Mouse (Mus musculus) liver, embryonic 11.5 days (tissue): ENCODE results near the gene Sap30bp. TPM values are rescaled to one million over a fixed set of nuclear protein-coding genes. Genes with fewer than 3 reads are reported as not detected.
A peak's percentile ranks its signal among the peaks of the same experiment; 100 is the strongest.

Source experiments
- ATAC-seq: fragments of 200-750 bp; cut with Nextera tagmentation; replicated peaks from 2 replicates; pipeline ENCODE4 v1.8.0; 2017; ENCODE audit warnings: moderate number of reproducible peaks, mild to moderate bottlenecking, moderate TSS enrichment, moderate library complexity; ENCODE audit not compliant: low FRiP score
- DNase-seq: peaks from one replicate; pipeline ENCODE4 v3.0.0-alpha.2; 2017; ENCODE audit warnings: low spot score
- H3K27ac ChIP-seq: fragments of 300-500 bp; sonication (generic); 2 replicates; pipeline ENCODE4 v1.5.1; 2014; ENCODE audit warnings: mild to moderate bottlenecking, low read depth, low read length, control low read depth
- H3K27me3 ChIP-seq: fragments of 300-500 bp; sonication (generic); replicated peaks from 2 replicates; pipeline ENCODE4 v1.6.1; 2014; ENCODE audit warnings: low read length, mixed read lengths; ENCODE audit not compliant: control insufficient read depth, insufficient read depth
- H3K36me3 ChIP-seq: fragments of 300-500 bp; sonication (generic); 2 replicates; pipeline ENCODE4 v1.6.1; 2014; ENCODE audit warnings: mild to moderate bottlenecking, low read length, moderate library complexity, mixed read lengths; ENCODE audit not compliant: control insufficient read depth, insufficient read depth
- H3K4me1 ChIP-seq: fragments of 300-500 bp; sonication (generic); replicated peaks from 2 replicates; pipeline ENCODE4 v1.6.1; 2014; ENCODE audit warnings: low read length, mixed read lengths; ENCODE audit not compliant: control insufficient read depth, insufficient read depth
- H3K4me2 ChIP-seq: fragments of 300-500 bp; sonication (generic); 2 replicates; pipeline ENCODE4 v1.6.1; 2014; ENCODE audit warnings: mild to moderate bottlenecking, control low read depth, moderate library complexity
- H3K4me3 ChIP-seq: fragments of 300-500 bp; sonication (generic); 2 replicates; pipeline ENCODE4 v1.5.1; 2014; ENCODE audit warnings: low read depth, low read length, control low read depth
- H3K9ac ChIP-seq: fragments of 300-500 bp; sonication (generic); 2 replicates; pipeline ENCODE4 v1.6.1; 2014; ENCODE audit warnings: low read depth, low read length, control low read depth
- H3K9me3 ChIP-seq: fragments of 300-500 bp; sonication (generic); 2 replicates; pipeline ENCODE4 v1.6.1; 2016; ENCODE audit warnings: low read length, inconsistent platforms, mixed read lengths; ENCODE audit not compliant: control insufficient read depth
- WGBS: fragments of 180-500 bp; shearing (Covaris S2); extraction: QIAGEN DNeasy Blood & Tissue Kit; methylation state at CpG from one replicate; pipeline ENCODE4 v1.1.7; 2014; 5-methylcytosine and 5-hydroxymethylcytosine counted together
- polyA plus RNA-seq: library from polyadenylated mRNA; unstranded; fragments of >200 nt; fragmentation: Nextera tagmentation; extraction: Ambion mirVana; gene quantifications from 2 replicates; pipeline ENCODE4 v1.2.1, GENCODE M21; 2014

The Sap30bp gene
- polyA plus RNA-seq, 1 experiment from 2014 or later: 39.9 TPM

DNA sequence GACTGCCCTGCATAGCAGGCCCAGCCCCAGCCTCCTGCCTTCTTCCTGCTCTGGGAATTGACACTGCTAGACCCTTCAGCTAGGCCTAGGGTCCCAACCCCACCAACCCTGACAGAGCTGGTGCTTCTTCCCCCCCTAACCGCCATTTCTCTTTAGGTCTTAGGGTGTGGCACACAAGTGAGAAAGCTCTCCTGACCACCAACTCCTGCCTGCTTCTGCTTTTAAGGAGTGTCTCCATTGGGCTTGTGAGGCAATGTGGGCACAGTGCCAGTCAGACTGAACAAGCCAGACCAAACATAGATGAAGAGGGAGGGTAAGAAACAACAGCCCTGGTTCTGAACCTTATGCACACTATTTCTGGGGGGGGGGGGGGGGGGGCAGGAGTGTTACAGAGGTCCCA is 30.3 kb upstream of the Sap30bp start:
- no peak for DNase-seq
- H3K9ac ChIP-seq: peak overlapping the region; percentile 80
- H3K4me2 ChIP-seq: peak overlapping the region; percentile 81
- H3K27me3 ChIP-seq: no peaks in the 10 kb centered on the region
- peak overlapping the region; percentile 100 for H3K27ac ChIP-seq
- 39% methylated on average over 1 of the region's 1 CpGs for WGBS
- ATAC-seq: no peak
- H3K9me3 ChIP-seq: no peaks in the 10 kb centered on the region
- H3K36me3 ChIP-seq: peaks cover 5% of the 10 kb centered on the region; the same call in 1 of the 2 replicates
- H3K4me3 ChIP-seq: peak overlapping the region; percentile 53
- H3K4me1 ChIP-seq: peaks cover 75% of the 10 kb centered on the region

DNA sequence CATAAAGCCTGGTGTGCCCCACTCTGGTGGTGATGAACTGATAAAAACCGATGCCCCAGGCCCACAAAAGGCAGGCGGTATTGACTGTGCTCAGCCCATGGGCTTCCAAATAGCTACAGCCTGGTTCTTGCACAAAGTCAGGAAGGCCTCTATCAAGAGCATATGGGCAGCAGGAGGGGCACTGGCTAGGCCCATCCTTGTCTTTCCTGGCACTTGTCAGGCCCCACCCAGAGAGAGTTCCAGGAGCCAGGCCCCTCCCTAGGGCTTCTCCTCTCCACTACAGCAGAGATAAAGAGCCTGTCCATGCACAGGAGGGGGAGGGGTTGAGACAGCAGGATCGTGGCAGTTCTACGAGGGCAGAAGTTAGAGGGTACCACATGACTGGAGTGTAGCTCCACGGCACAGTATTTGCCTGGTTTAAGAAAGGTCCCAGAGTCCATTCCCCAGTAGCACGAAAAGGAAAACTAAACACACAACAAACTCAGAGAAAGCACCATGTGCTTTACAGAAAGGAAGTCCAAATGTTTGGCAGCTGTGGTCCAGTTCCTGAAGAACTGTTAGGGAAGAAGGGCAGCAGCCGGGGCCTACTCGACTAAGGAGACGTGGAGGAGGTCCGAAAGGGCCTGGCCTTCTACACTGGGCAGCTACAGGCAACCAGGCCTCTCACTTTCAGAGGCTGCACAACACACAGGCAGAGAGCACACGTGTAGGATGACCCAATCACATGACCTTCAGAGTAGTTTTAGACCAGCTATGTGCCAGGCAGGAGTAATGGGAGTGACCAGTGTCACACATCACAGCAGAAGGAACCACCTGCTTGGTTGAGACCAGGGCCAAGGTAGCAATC is 29.5 kb upstream of the Sap30bp start:
- Histone ChIP-seq H3K4me3 (peak overlapping the region; percentile 53; the same call in 1 of the 2 replicates), H3K9ac (peak overlapping the region; percentile 80), H3K4me1 (peaks cover 74% of the 10 kb centered on the region), H3K27me3 (no peaks in the 10 kb centered on the region), H3K27ac (peak overlapping the region; percentile 100), H3K36me3 (peaks cover 5% of the 10 kb centered on the region; the same call in 1 of the 2 replicates), H3K9me3 (no peaks in the 10 kb centered on the region), H3K4me2 (peak overlapping the region; percentile 81)
- WGBS: 32% methylated on average over 11 of the region's 11 CpGs
- DNase-seq (peak; percentile 79), ATAC-seq (peak; percentile 88)

DNA sequence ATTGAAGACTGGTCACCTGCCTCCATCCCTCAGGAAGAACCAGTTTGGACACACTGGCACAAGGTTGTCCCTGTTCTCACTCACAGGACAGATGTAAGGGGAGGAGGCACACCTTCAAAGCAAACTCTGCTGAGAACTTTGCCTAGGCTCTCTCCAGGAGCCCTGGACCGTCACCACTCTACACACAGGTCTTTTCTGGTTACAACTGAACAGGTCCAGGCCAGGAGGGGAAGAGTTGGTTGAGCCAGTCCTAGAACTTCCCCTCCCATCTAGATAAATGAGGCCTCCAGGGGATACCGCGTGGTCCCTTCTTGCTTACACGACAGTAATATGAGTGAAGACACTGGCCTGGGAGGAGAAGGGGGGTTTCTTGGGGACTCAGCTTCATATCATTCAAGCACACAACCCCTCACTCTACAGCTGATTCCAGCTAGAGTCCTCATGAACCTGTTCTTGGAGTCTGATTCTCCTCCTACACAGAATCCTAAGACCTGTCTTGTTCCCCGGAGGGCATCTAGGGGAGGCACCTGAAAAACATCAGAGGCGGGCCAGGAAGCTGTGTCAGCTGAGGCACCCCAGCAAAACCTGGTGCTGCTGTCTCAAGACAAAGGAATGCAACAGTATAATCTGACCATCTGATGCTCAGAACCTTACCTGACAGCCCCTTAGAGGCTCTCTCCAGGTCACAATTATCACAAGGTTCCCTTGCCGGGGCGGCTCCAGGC is 28.7 kb upstream of the Sap30bp start:
- peak overlapping the region; percentile 80 for H3K9ac ChIP-seq
- no peaks in the 10 kb centered on the region for H3K9me3 ChIP-seq
- WGBS: 54% methylated on average over 8 of the region's 8 CpGs
- H3K4me1 ChIP-seq: peaks cover 67% of the 10 kb centered on the region
- peak overlapping the region; percentile 100 for H3K27ac ChIP-seq
- no peak for ATAC-seq
- no peak for DNase-seq
- H3K36me3 ChIP-seq: peaks cover 5% of the 10 kb centered on the region; the same call in 1 of the 2 replicates
- no peaks in the 10 kb centered on the region for H3K27me3 ChIP-seq
- peak overlapping the region; percentile 81 for H3K4me2 ChIP-seq
- no peak overlapping the region; the same call in 1 of the 2 replicates for H3K4me3 ChIP-seq

DNA sequence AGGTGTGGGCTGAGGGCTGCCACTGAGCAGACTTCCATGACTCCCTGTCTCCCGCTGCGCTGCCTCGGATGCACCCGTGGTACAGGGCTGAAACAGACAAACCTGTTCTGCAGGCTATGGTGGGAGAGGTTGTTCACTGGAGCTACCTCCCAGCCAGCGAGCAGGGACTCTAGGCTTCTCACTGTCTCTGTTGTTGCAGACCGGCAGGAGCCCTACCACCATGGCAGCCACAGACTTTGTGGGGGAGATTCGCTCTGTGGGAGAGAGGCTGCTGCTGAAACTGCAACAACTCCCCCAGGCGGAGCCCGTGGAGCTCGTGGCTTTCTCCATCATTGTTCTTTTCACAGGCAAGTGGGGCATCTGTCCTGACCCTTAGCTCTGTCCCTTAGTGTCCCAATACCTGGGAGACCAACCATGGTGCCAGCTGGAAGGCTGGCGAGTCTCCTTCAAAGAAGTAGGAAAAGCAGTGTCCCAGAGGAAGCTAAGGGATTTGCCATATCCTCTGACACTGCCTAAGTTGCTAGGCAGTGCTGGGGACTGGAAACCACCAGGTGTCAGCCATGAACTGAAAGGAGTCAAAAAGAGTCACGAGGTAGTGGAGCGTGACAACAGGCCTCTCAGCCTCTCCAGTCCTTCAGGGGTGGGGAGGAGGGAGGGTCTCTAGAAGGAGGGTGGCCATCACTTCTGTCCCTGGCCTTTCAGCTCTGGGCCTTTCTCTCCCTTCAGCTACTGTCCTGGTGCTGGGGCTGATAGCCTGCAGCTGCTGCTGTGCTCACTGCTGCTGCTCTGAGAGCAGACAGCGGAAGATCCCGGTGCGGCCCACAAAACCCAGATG is 27.9 kb upstream of the Sap30bp start:
- DNase-seq: no peak
- Histone ChIP-seq H3K9ac (peak overlapping the region; percentile 80), H3K27me3 (no peaks in the 10 kb centered on the region), H3K4me3 (no peak overlapping the region), H3K4me1 (peaks cover 59% of the 10 kb centered on the region), H3K27ac (peak overlapping the region; percentile 100), H3K4me2 (peak overlapping the region; percentile 81), H3K36me3 (peaks cover 5% of the 10 kb centered on the region; the same call in 1 of the 2 replicates), H3K9me3 (no peaks in the 10 kb centered on the region)
- 68% methylated on average over 16 of the region's 16 CpGs for WGBS
- no peak for ATAC-seq

DNA sequence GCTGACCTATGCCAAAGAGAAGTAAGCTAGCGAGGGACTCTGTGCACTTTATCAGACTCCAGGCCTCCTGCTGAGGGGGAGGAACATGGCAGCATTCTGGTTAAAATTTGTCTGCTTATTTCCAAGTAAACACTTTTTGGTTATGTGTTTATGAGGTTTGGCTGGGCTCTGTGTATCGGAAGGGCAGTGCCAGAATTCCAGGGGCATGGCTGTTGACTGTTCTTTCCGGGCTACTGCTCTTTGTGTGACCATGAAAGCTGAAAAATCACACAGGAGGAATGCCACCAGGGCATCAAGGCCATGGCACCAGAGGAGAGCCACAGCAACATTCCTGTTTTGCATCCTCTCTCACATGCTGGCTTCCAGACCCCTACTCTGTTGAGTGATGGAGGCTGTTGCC is 27.0 kb upstream of the Sap30bp start:
- Histone ChIP-seq H3K27me3 (no peaks in the 10 kb centered on the region), H3K27ac (peak overlapping the region; percentile 100; the same call in 1 of the 2 replicates), H3K36me3 (peaks cover 5% of the 10 kb centered on the region; the same call in 1 of the 2 replicates), H3K9ac (no peak overlapping the region; the same call in 1 of the 2 replicates), H3K4me3 (no peak overlapping the region), H3K9me3 (no peaks in the 10 kb centered on the region), H3K4me2 (no peak overlapping the region), H3K4me1 (peaks cover 57% of the 10 kb centered on the region)
- DNase-seq (no peak), ATAC-seq (no peak)
- 79% methylated on average over 3 of the region's 3 CpGs for WGBS

DNA sequence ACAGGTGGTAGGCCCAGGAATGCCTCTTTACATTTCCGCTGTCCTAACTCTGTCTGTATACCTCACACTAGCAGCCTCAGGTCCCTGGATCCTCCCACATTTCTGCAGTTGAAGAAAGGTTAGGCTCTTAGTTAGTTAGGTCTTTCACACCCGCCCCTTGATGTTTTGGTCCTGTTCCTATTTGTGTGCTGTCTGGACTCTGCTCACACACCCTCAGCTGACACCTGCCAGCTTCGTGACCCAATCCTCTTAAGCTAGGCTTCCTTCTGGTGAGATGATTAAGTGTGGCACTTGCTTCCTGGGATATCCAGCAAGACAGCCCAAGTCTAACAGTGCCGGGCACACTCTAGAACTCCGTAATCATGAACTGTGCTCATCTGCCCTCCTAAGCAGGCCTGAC is 26.6 kb upstream of the Sap30bp start:
- peaks cover 57% of the 10 kb centered on the region for H3K4me1 ChIP-seq
- no peak for ATAC-seq
- no peaks in the 10 kb centered on the region for H3K27me3 ChIP-seq
- DNase-seq: no peak
- H3K9me3 ChIP-seq: no peaks in the 10 kb centered on the region
- H3K27ac ChIP-seq: peak overlapping the region; percentile 4; the same call in 1 of the 2 replicates
- 89% methylated on average over 5 of the region's 5 CpGs for WGBS
- H3K4me2 ChIP-seq: no peak overlapping the region
- H3K36me3 ChIP-seq: peaks cover 5% of the 10 kb centered on the region
- peak overlapping the region; percentile 8; the same call in 1 of the 2 replicates for H3K9ac ChIP-seq
- no peak overlapping the region for H3K4me3 ChIP-seq

DNA sequence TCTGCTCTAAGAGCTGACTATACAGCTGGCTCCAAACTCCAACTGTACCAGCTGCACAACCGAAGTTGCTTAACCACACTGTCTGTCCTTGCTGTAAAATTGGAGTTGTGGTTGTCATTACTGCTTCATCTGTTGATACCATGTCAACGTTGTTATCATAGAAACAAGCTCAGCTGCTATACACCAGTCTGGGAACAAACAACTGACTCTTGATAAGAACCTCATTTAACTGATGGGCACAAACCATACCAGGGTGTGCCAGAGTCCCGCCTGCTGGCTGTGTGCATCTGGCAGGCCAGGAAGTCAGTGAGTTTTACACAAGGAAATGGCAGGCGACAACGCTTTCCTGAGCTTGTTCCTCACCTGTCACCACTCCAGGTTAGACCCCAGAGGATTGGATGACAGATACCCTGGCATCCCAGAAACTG is 21.9 kb upstream of the Sap30bp start:
- H3K4me2 ChIP-seq: peak overlapping the region; percentile 44
- DNase-seq (no peak), ATAC-seq (peak; percentile 88)
- peak overlapping the region; percentile 23 for H3K9ac ChIP-seq
- H3K36me3 ChIP-seq: peaks cover 13% of the 10 kb centered on the region
- H3K9me3 ChIP-seq: no peaks in the 10 kb centered on the region
- peak overlapping the region; percentile 96 for H3K27ac ChIP-seq
- peaks cover 22% of the 10 kb centered on the region for H3K4me1 ChIP-seq
- H3K4me3 ChIP-seq: no peak overlapping the region
- 59% methylated on average over 5 of the region's 5 CpGs for WGBS
- no peaks in the 10 kb centered on the region for H3K27me3 ChIP-seq
